Mouse (Mus musculus) MEL (cell line): ENCODE measurements around the gene Poln. TPM values are rescaled to one million over a fixed set of nuclear protein-coding genes. Genes with fewer than 3 reads are reported as not detected.

Source experiments
- DNase-seq: peaks from one replicate; pipeline ENCODE4 v3.0.0; 2011; ENCODE audit warnings: low read depth, low spot score
- H3K27ac ChIP-seq: 2 replicates; pipeline ENCODE4 v1.5.1; 2012; ENCODE audit warnings: low read depth, mild to moderate bottlenecking, control low read depth, low read length, moderate library complexity; ENCODE audit not compliant: control insufficient read depth
- H3K27me3 ChIP-seq, 2 experiments: fragments of 150-350 bp in 1 of 2; sonication (generic) in 1 of 2; 2 replicates each; pipeline ENCODE4 v1.6.1; 2012; ENCODE audit warnings: low read length in 2 of 2, mild to moderate bottlenecking in 2 of 2, improper control_type of control experiment in 1 of 2, moderate library complexity in 1 of 2; ENCODE audit not compliant: insufficient read depth in 2 of 2, control insufficient read depth in 1 of 2
- H3K36me3 ChIP-seq, 2 experiments: 2 replicates each; pipeline ENCODE4 v1.6.1; 2012 to 2014; ENCODE audit warnings: low read length in 2 of 2, improper control_type of control experiment in 1 of 2, inconsistent platforms in 1 of 2, mild to moderate bottlenecking in 1 of 2; ENCODE audit not compliant: insufficient read depth in 2 of 2, control insufficient read depth in 1 of 2
- H3K4me1 ChIP-seq, 2 experiments: fragments of 150-350 bp in 1 of 2; sonication (generic) in 1 of 2; 2 replicates each; pipeline ENCODE4 v1.6.1; 2012; ENCODE audit warnings: low read length in 2 of 2, improper control_type of control experiment in 1 of 2, mild to moderate bottlenecking in 1 of 2; ENCODE audit not compliant: insufficient read depth in 2 of 2, control insufficient read depth in 1 of 2
- H3K4me3 ChIP-seq, 2 experiments: fragments of 150-350 bp in 1 of 2; sonication (generic) in 1 of 2; 2 replicates each; pipeline ENCODE4 v1.5.1; 2012; ENCODE audit warnings: low read depth in 2 of 2, low read length in 2 of 2, mild to moderate bottlenecking in 2 of 2, moderate library complexity in 2 of 2, control low read depth in 1 of 2, improper control_type of control experiment in 1 of 2; ENCODE audit not compliant: control insufficient read depth in 1 of 2, insufficient read depth in 1 of 2
- H3K79me2 ChIP-seq: 2 replicates; pipeline ENCODE4 v1.6.1; 2012; ENCODE audit warnings: mild to moderate bottlenecking, low read length, moderate library complexity; ENCODE audit not compliant: control insufficient read depth, poor library complexity, insufficient read depth
- H3K9ac ChIP-seq: 2 replicates; pipeline ENCODE4 v1.6.1; 2012; ENCODE audit warnings: low read depth, mild to moderate bottlenecking, control low read depth, low read length, moderate library complexity; ENCODE audit not compliant: control insufficient read depth, poor library complexity, severe bottlenecking
- H3K9me3 ChIP-seq: fragments of 150-350 bp; sonication (generic); replicated peaks from 2 replicates; pipeline ENCODE4 v1.6.1; 2012; ENCODE audit warnings: mild to moderate bottlenecking, low read length, improper control_type of control experiment, moderate library complexity; ENCODE audit not compliant: insufficient read depth
- BHLHE40 ChIP-seq: IDR thresholded peaks from 2 replicates; pipeline ENCODE4 v1.6.1; 2012; ENCODE audit warnings: low read depth, mild to moderate bottlenecking, inconsistent platforms, low read length, improper control_type of control experiment, borderline replicate concordance
- CHD1 ChIP-seq: IDR thresholded peaks from 2 replicates; pipeline ENCODE4 v1.6.1; 2012; ENCODE audit warnings: low read depth, mild to moderate bottlenecking, inconsistent platforms, low read length, improper control_type of control experiment
- CHD2 ChIP-seq: IDR thresholded peaks from 2 replicates; pipeline ENCODE4 v1.6.1; 2011; ENCODE audit warnings: low read length, improper control_type of control experiment
- CTCF ChIP-seq, 3 experiments: IDR thresholded peaks in 2 of 3; conservative IDR thresholded peaks in 1 of 3; 2 replicates each; pipeline ENCODE4 v1.5.1; 2011 to 2012; ENCODE audit warnings: low read length in 3 of 3, low read depth in 2 of 3, mild to moderate bottlenecking in 2 of 3, improper control_type of control experiment in 1 of 3, inconsistent platforms in 1 of 3, mixed read lengths in 1 of 3, moderate library complexity in 1 of 3; ENCODE audit not compliant: control insufficient read depth in 1 of 3, insufficient read depth in 1 of 3, poor library complexity in 1 of 3, severe bottlenecking in 1 of 3
- E2F4 ChIP-seq: IDR thresholded peaks from 2 replicates; pipeline ENCODE4 v1.6.1; 2011; ENCODE audit warnings: low read depth, low read length, improper control_type of control experiment, borderline replicate concordance
- ELF1 ChIP-seq: IDR thresholded peaks from 2 replicates; pipeline ENCODE4 v1.6.1; 2014; ENCODE audit warnings: low read depth, mild to moderate bottlenecking, inconsistent platforms, low read length, improper control_type of control experiment, moderate library complexity
- ETS1 ChIP-seq: IDR thresholded peaks from 2 replicates; pipeline ENCODE4 v1.6.1; 2012; ENCODE audit warnings: low read depth, mild to moderate bottlenecking, inconsistent platforms, low read length, improper control_type of control experiment, moderate library complexity
- GATA1 ChIP-seq: IDR thresholded peaks from 2 replicates; pipeline ENCODE4 v1.6.1; 2011; ENCODE audit warnings: low read depth, low read length, improper control_type of control experiment
- HCFC1 ChIP-seq: IDR thresholded peaks from 2 replicates; pipeline ENCODE4 v1.6.1; 2012; ENCODE audit warnings: low read depth, mild to moderate bottlenecking, inconsistent platforms, low read length, improper control_type of control experiment, moderate library complexity
- JUND ChIP-seq: IDR thresholded peaks from 2 replicates; pipeline ENCODE4 v1.6.1; 2011; ENCODE audit warnings: low read depth, mild to moderate bottlenecking, improper control_type of control experiment, low read length
- KAT2A ChIP-seq: conservative IDR thresholded peaks from 2 replicates; pipeline ENCODE4 v1.6.1; 2012; ENCODE audit warnings: low read depth, low read length, improper control_type of control experiment, inconsistent platforms
- MAFK ChIP-seq: IDR thresholded peaks from 2 replicates; pipeline ENCODE4 v1.6.1; 2011; ENCODE audit warnings: low read depth, mild to moderate bottlenecking, low read length, improper control_type of control experiment, borderline replicate concordance
- MAX ChIP-seq: IDR thresholded peaks from 2 replicates; pipeline ENCODE4 v1.6.1; 2011; ENCODE audit warnings: low read length, improper control_type of control experiment
- MAZ ChIP-seq: IDR thresholded peaks from 2 replicates; pipeline ENCODE4 v1.6.1; 2012; ENCODE audit warnings: low read depth, mild to moderate bottlenecking, inconsistent platforms, low read length, improper control_type of control experiment
- MEF2A ChIP-seq: IDR thresholded peaks from 2 replicates; pipeline ENCODE4 v1.6.1; 2014; ENCODE audit warnings: low read depth, mild to moderate bottlenecking, inconsistent platforms, low read length, improper control_type of control experiment; ENCODE audit not compliant: poor library complexity, insufficient replicate concordance, severe bottlenecking; ENCODE audit errors: extremely low read depth
- MXI1 ChIP-seq: IDR thresholded peaks from 2 replicates; pipeline ENCODE4 v1.6.1; 2011; ENCODE audit warnings: mild to moderate bottlenecking, low read depth, low read length, improper control_type of control experiment
- MYB ChIP-seq: IDR thresholded peaks from 2 replicates; pipeline ENCODE4 v1.6.1; 2011; ENCODE audit warnings: mild to moderate bottlenecking, low read depth, low read length, improper control_type of control experiment
- MYC ChIP-seq: IDR thresholded peaks from 2 replicates; pipeline ENCODE4 v1.6.1; 2011; ENCODE audit warnings: low read depth, mild to moderate bottlenecking, low read length, improper control_type of control experiment, moderate library complexity
- NELFE ChIP-seq: IDR thresholded peaks from 2 replicates; pipeline ENCODE4 v1.6.1; 2011; ENCODE audit warnings: low read depth, low read length, improper control_type of control experiment
- NRF1 ChIP-seq: IDR thresholded peaks from 2 replicates; pipeline ENCODE4 v1.6.1; 2014; ENCODE audit warnings: low read depth, mild to moderate bottlenecking, inconsistent platforms, low read length, improper control_type of control experiment, moderate library complexity; ENCODE audit not compliant: poor library complexity, insufficient read depth, severe bottlenecking
- POLR2A ChIP-seq, 2 experiments: IDR thresholded peaks; 2 replicates each; pipeline ENCODE4 v1.6.1; 2011 to 2012; ENCODE audit warnings: low read length in 2 of 2, mild to moderate bottlenecking in 2 of 2, control low read depth in 1 of 2, improper control_type of control experiment in 1 of 2, low read depth in 1 of 2, moderate library complexity in 1 of 2; ENCODE audit not compliant: control insufficient read depth in 1 of 2, insufficient read depth in 1 of 2, poor library complexity in 1 of 2
- POLR2AphosphoS2 ChIP-seq: IDR thresholded peaks from 2 replicates; pipeline ENCODE4 v1.6.1; 2011; ENCODE audit warnings: low read length, improper control_type of control experiment
- POLR2AphosphoS5 ChIP-seq: IDR thresholded peaks from 2 replicates; pipeline ENCODE4 v1.6.1; 2012; ENCODE audit warnings: low read depth, borderline replicate concordance, mild to moderate bottlenecking, inconsistent platforms, low read length, moderate library complexity, mixed read lengths
- RAD21 ChIP-seq: IDR thresholded peaks from 2 replicates; pipeline ENCODE4 v1.6.1; 2011; ENCODE audit warnings: mild to moderate bottlenecking, low read depth, low read length, improper control_type of control experiment
- RCOR1 ChIP-seq: IDR thresholded peaks from 2 replicates; pipeline ENCODE4 v1.6.1; 2012; ENCODE audit warnings: low read depth, mild to moderate bottlenecking, inconsistent platforms, low read length, improper control_type of control experiment
- SIN3A ChIP-seq: IDR thresholded peaks from 2 replicates; pipeline ENCODE4 v1.6.1; 2012; ENCODE audit warnings: low read length, improper control_type of control experiment, inconsistent platforms
- SMC3 ChIP-seq: IDR thresholded peaks from 2 replicates; pipeline ENCODE4 v1.6.1; 2011; ENCODE audit warnings: low read depth, low read length, improper control_type of control experiment
- TAL1 ChIP-seq: IDR thresholded peaks from 2 replicates; pipeline ENCODE4 v1.6.1; 2012; ENCODE audit warnings: mild to moderate bottlenecking, inconsistent platforms, low read length, moderate library complexity, mixed read lengths
- TBP ChIP-seq: IDR thresholded peaks from 2 replicates; pipeline ENCODE4 v1.8.0; 2011; ENCODE audit warnings: low read depth, low read length, improper control_type of control experiment
- UBTF ChIP-seq: IDR thresholded peaks from 2 replicates; pipeline ENCODE4 v1.6.1; 2012; ENCODE audit warnings: low read depth, mild to moderate bottlenecking, inconsistent platforms, low read length, improper control_type of control experiment, moderate library complexity, borderline replicate concordance; ENCODE audit not compliant: insufficient read depth
- USF1 ChIP-seq: IDR thresholded peaks from 2 replicates; pipeline ENCODE4 v1.6.1; 2014; ENCODE audit warnings: low read depth, mild to moderate bottlenecking, inconsistent platforms, low read length, improper control_type of control experiment, moderate library complexity
- USF2 ChIP-seq, 2 experiments: IDR thresholded peaks; 2 replicates each; pipeline ENCODE4 v1.6.1; 2011 to 2012; ENCODE audit warnings: improper control_type of control experiment in 2 of 2, low read length in 2 of 2, borderline replicate concordance in 1 of 2, inconsistent platforms in 1 of 2, low read depth in 1 of 2, mild to moderate bottlenecking in 1 of 2; ENCODE audit not compliant: insufficient read depth in 1 of 2
- ZC3H11A ChIP-seq: IDR thresholded peaks from 2 replicates; pipeline ENCODE4 v1.6.1; 2012; ENCODE audit warnings: low read depth, mild to moderate bottlenecking, inconsistent platforms, low read length, improper control_type of control experiment
- ZKSCAN1 ChIP-seq: IDR thresholded peaks from 2 replicates; pipeline ENCODE4 v1.6.1; 2012; ENCODE audit warnings: low read depth, mild to moderate bottlenecking, inconsistent platforms, low read length, improper control_type of control experiment, moderate library complexity
- ZMIZ1 ChIP-seq: IDR thresholded peaks from 2 replicates; pipeline ENCODE4 v1.6.1; 2012; ENCODE audit warnings: low read depth, mild to moderate bottlenecking, inconsistent platforms, low read length, improper control_type of control experiment, moderate library complexity
- ZNF384 ChIP-seq: IDR thresholded peaks from 2 replicates; pipeline ENCODE4 v1.6.1; 2012; ENCODE audit warnings: low read depth, mild to moderate bottlenecking, inconsistent platforms, low read length, improper control_type of control experiment
- polyA plus RNA-seq, 2 experiments: library from polyadenylated mRNA; stranded (reverse) in 1 of 2; unstranded in 1 of 2; fragments of >175 nt in 1 of 2; fragments of >200 nt in 1 of 2; gene quantifications; 2 replicates each; pipeline versions ENCODE4 v1.2.1 to v1.2.4; 2012; ENCODE audit warnings: low replicate concordance in 2 of 2, low read depth in 1 of 2; ENCODE audit not compliant: insufficient read length in 2 of 2, insufficient read depth in 1 of 2, missing spikeins in 1 of 2
- total RNA-seq: library from RNA; depleted of rRNA; stranded (reverse); fragments of 300-350 nt; gene quantifications from 2 replicates; pipeline ENCODE4 v1.2.3, GENCODE M21; 2012

Gene Poln
- total and polyA plus RNA-seq, 3 experiments = 0.50 to 1.0 TPM; not detected in 1

DNA sequence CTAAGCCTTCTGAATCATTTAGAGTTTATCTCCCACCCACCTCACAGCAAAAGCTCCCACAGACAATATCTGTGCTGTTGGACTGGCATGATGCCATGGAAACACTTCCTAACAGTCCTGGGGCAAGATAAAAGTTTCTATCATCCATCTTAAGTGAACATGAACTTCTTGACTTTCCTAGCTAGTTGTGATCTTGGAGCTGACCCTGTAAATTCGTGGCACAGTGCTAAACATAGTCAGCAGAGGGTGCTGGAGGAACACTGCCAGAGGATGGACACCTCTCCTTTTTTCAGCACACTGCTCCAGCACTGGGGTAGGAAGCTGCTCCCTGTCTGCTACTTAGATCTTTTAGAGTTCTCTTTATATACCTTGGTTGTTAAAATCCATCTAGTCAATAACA is 29.5 kb downstream of the Poln start:
- no peaks in the 10 kb centered on the region for H3K9me3 ChIP-seq
- DNase-seq = peak; percentile 73
- H3K9ac ChIP-seq = no peak overlapping the region
- H3K27ac ChIP-seq = no peak overlapping the region
- no peaks in the 10 kb centered on the region for H3K79me2 ChIP-seq
- no peak overlapping the region for H3K4me3 ChIP-seq
- TF ChIP-seq RAD21 (peak; percentile 90), KAT2A (no peak), NELFE (no peak), UBTF (no peak), BHLHE40 (no peak), HCFC1 (no peak), POLR2A (IDR thresholded peaks at IDR 0.05; ENCODE audit: control insufficient read depth in 1 of 2, insufficient read depth in 1 of 2, low read depth in 1 of 2, low read length in 2 of 2, poor library complexity in 1 of 2) (no peak), JUND (no peak), CHD2 (no peak), ETS1 (no peak), MYC (no peak), ZC3H11A (peak; percentile 50; the same call in 1 of the 2 replicates), MAZ (no peak), MAX (no peak), ZNF384 (peak; percentile 33; the same call in 1 of the 2 replicates), POLR2AphosphoS2 (no peak), MXI1 (no peak), NRF1 (no peak), ZKSCAN1 (no peak), POLR2AphosphoS5 (no peak), GATA1 (0 out of 2 replicates have a peak, but pooled peaks have one; percentile 44), E2F4 (no peak), ZMIZ1 (no peak), MYB (no peak), ELF1 (no peak), TBP (no peak), RCOR1 (no peak; the same call in 1 of the 2 replicates), TAL1 (no peak), SMC3 (peak; percentile 76), USF1 (no peak), SIN3A (no peak; the same call in 1 of the 2 replicates), USF2 (IDR thresholded peaks at IDR 0.05; ENCODE audit: borderline replicate concordance in 1 of 2, insufficient read depth in 1 of 2, low read depth in 1 of 2, low read length in 2 of 2) (no peak), MAFK (no peak), CHD1 (no peak), CTCF (IDR thresholded peaks at IDR 0.05 in 2 of 3, conservative IDR thresholded peaks at IDR 0.05 in 1 of 3; ENCODE audit: control insufficient read depth in 1 of 3, insufficient read depth in 1 of 3, low read depth in 2 of 3, low read length in 3 of 3, poor library complexity in 1 of 3, severe bottlenecking in 1 of 3) (peak; percentile 70 to 88 (median 87)), MEF2A (no peak)
- H3K4me1 ChIP-seq = peaks cover 4 to 8% of the 10 kb centered on the region in 2 experiments; a peak in 3 of 4 replicates
- no peaks in the 10 kb centered on the region for H3K27me3 ChIP-seq
- H3K36me3 ChIP-seq = peaks cover 0 to 8% of the 10 kb centered on the region in 2 experiments; a peak in 2 of 4 replicates
